Comparison of ENCODE assay signal across 9 mouse cellular contexts in genomic region chr19:40394555-40395320, GRCm38 (mm10).
A peak's percentile ranks its signal among the peaks of the same experiment; 100 is the strongest.
DNase-seq lines count a peak whose midpoint lies in the region; ATAC-seq and TF ChIP-seq lines count a peak whose summit lies in the region.
"Had no signal": no experiment of that assay in that cellular context is flagged by ENCODE, and none has a peak within 500 bp of the region (broad histone marks: within the 10 kb centered on the region; RNA-seq: fewer than 3 reads in every experiment).

No protein-coding gene starts in this region.

- TF ChIP-seq CTCF in left cerebral cortex, adult 2 months (IDR thresholded peaks at IDR 0.05) = no peak

- peak overlapping the region; percentile 66 for H3K27ac ChIP-seq in left cerebral cortex, adult 2 months
- H3K27ac ChIP-seq: midbrain, embryonic 12.5 days had no signal

- peak; percentile 51 for ATAC-seq in megakaryocyte progenitor cell, adult 5-6 weeks (replicated peaks; ENCODE audit: poor library complexity)

- DNase-seq in left cerebral cortex, adult 2 months (ENCODE audit: extremely low spot score in 1 of 2, low spot score in 2 of 2) = no peak
- no peak for DNase-seq in left cerebral cortex, adult 8-10 months (ENCODE audit: low spot score in 2 of 2)
- peak; percentile 68 to 86 for DNase-seq in heart, adult 18-20 months
- DNase-seq in kidney, postnatal 10 days = peak; percentile 54
- DNase-seq in T-cell, adult 2 months (ENCODE audit: low spot score) = no peak
- no peak for DNase-seq in left cerebral cortex, adult 18-20 months (ENCODE audit: low spot score in 2 of 2)
- no peak for DNase-seq in thymus, adult 18-20 months

- no peak overlapping the region for H3K4me3 ChIP-seq in left cerebral cortex, adult 2 months
- H3K4me3 ChIP-seq: midbrain, embryonic 12.5 days had no signal

- intact Hi-C loops in left cerebral cortex, adult 2 months (cut with DNase I) = loop anchor here (1.0 kb wide), 1 partner anchor 117 kb away; no protein-coding TSS in a partner anchor

Comparison
In these comparisons a context has a peak if more than half of its experiments do, and no peak if none do; other contexts are left out.
1. DNase-seq: peak in heart, adult 18-20 months (2 of 2) and kidney, postnatal 10 days (single experiment); none in left cerebral cortex, adult 2 months (0 of 2), left cerebral cortex, adult 8-10 months (0 of 2), T-cell, adult 2 months (single experiment), left cerebral cortex, adult 18-20 months (0 of 2) and thymus, adult 18-20 months (0 of 2).